Mouse (Mus musculus): ENCODE data around the gene Sfpq. TPM values are rescaled to one million over a fixed set of nuclear protein-coding genes. Genes with fewer than 3 reads are reported as not detected.
"Not testable (repeated sequence)": the region's sequence is repeated elsewhere in the genome, so short reads cannot be mapped to it uniquely, and the experiment has no call there.

Sfpq gene
- polyA plus RNA-seq, 1 experiment from 2014 or later: 75.6 TPM

- Histone ChIP-seq H3K36me3 (no peaks in the 10 kb centered on the region), H3K4me1 (replicated peaks) (peaks cover 5% of the 10 kb centered on the region), H3K27ac (no peak overlapping the region), H3K9me3 (no peaks in the 10 kb centered on the region), H3K9ac (peak overlapping the region; percentile 26; the same call in 1 of the 2 replicates), H3K4me2 (replicated peaks) (peak overlapping the region; percentile 59), H3K27me3 (replicated peaks) (no peaks in the 10 kb centered on the region), H3K4me3 (replicated peaks) (peak overlapping the region; percentile 20)
- ATAC-seq: peak; percentile 73
- 16% methylated on average over 25 of the region's 25 CpGs for WGBS
Measured at GRCm38 (mm10) chr4:127005113-127005936, 15.8 kb upstream of the Sfpq start.

GRCm38 (mm10) chr4:127015294-127015993 is 5.7 kb upstream of the Sfpq start:
- peak; percentile 96 for ATAC-seq
- H3K4me2 ChIP-seq (replicated peaks): peak overlapping the region; percentile 33; the same call in 1 of the 2 replicates
- H3K9ac ChIP-seq: not testable (repeated sequence)

GRCm38 (mm10) chr4:127016366-127016765 is 4.8 kb upstream of the Sfpq start:
- Histone ChIP-seq H3K9ac (no peak overlapping the region), H3K27ac (no peak overlapping the region), H3K9me3 (no peaks in the 10 kb centered on the region), H3K27me3 (replicated peaks) (no peaks in the 10 kb centered on the region), H3K4me1 (replicated peaks) (no peaks in the 10 kb centered on the region), H3K4me2 (replicated peaks) (no peak overlapping the region), H3K36me3 (no peaks in the 10 kb centered on the region), H3K4me3 (replicated peaks) (no peak overlapping the region)
- 78% methylated on average over 4 of the region's 4 CpGs for WGBS
- ATAC-seq: no peak

More at GRCm38 (mm10) chr4:127015294-127015993, 5.7 kb upstream of the Sfpq start:
- H3K4me1 ChIP-seq (replicated peaks); H3K27ac ChIP-seq; H3K9me3 ChIP-seq; H3K27me3 ChIP-seq (replicated peaks); H3K36me3 ChIP-seq: not testable (repeated sequence)
- peak overlapping the region; percentile 27 for H3K4me3 ChIP-seq (replicated peaks)
- 10% methylated on average over 14 of the region's 26 CpGs for WGBS

- H3K4me2 ChIP-seq (replicated peaks): peak overlapping the region; percentile 59
- ATAC-seq: no peak
- H3K9ac ChIP-seq: no peak overlapping the region
- no peaks in the 10 kb centered on the region for H3K9me3 ChIP-seq
- WGBS: 13% methylated on average over 13 of the region's 13 CpGs
- H3K4me3 ChIP-seq (replicated peaks): peak overlapping the region; percentile 29
- no peaks in the 10 kb centered on the region for H3K36me3 ChIP-seq
- H3K27me3 ChIP-seq (replicated peaks): no peaks in the 10 kb centered on the region
- no peak overlapping the region for H3K27ac ChIP-seq
- 0 out of 2 replicates have a peak, but pooled peaks cover 2% of the 10 kb centered on the region for H3K4me1 ChIP-seq (replicated peaks)
Measured at GRCm38 (mm10) chr4:127020411-127021150, 543 bp upstream of the Sfpq start.

GRCm38 (mm10) chr4:127021989-127022626 is 984 bp downstream of the Sfpq start:
- no peaks in the 10 kb centered on the region for H3K9me3 ChIP-seq
- peaks cover 8% of the 10 kb centered on the region; the same call in 1 of the 2 replicates for H3K4me1 ChIP-seq (replicated peaks)
- peak overlapping the region; percentile 97 for H3K27ac ChIP-seq
- H3K4me3 ChIP-seq (replicated peaks): peak overlapping the region; percentile 97
- peak overlapping the region; percentile 100 for H3K9ac ChIP-seq
- peaks cover 9% of the 10 kb centered on the region for H3K36me3 ChIP-seq
- WGBS: under 1% methylated on average over 53 of the region's 53 CpGs
- peak; percentile 77 for ATAC-seq
- H3K27me3 ChIP-seq (replicated peaks): no peaks in the 10 kb centered on the region
- peak overlapping the region; percentile 78 for H3K4me2 ChIP-seq (replicated peaks)

- peaks cover 15% of the 10 kb centered on the region for H3K36me3 ChIP-seq
- H3K4me3 ChIP-seq (replicated peaks): peak overlapping the region; percentile 97
- no peak overlapping the region for H3K27ac ChIP-seq
- no peak for ATAC-seq
- peaks cover 8% of the 10 kb centered on the region; the same call in 1 of the 2 replicates for H3K4me1 ChIP-seq (replicated peaks)
- no peaks in the 10 kb centered on the region for H3K27me3 ChIP-seq (replicated peaks)
- no peaks in the 10 kb centered on the region for H3K9me3 ChIP-seq
- H3K9ac ChIP-seq: peak overlapping the region; percentile 100
- WGBS: 2% methylated on average over 9 of the region's 9 CpGs
- peak overlapping the region; percentile 78 for H3K4me2 ChIP-seq (replicated peaks)
Measured at GRCm38 (mm10) chr4:127023201-127023600, 2.1 kb downstream of the Sfpq start.

GRCm38 (mm10) chr4:127024240-127024639 is 3.1 kb downstream of the Sfpq start:
- no peak overlapping the region for H3K27ac ChIP-seq
- peak overlapping the region; percentile 78 for H3K4me2 ChIP-seq (replicated peaks)
- H3K36me3 ChIP-seq: peaks cover 15% of the 10 kb centered on the region
- H3K27me3 ChIP-seq (replicated peaks): no peaks in the 10 kb centered on the region
- H3K4me3 ChIP-seq (replicated peaks): peak overlapping the region; percentile 97
- peaks cover 8% of the 10 kb centered on the region; the same call in 1 of the 2 replicates for H3K4me1 ChIP-seq (replicated peaks)
- no peaks in the 10 kb centered on the region for H3K9me3 ChIP-seq
- no peak for ATAC-seq
- WGBS: 39% methylated on average over 1 of the region's 1 CpGs
- peak overlapping the region; percentile 42 for H3K9ac ChIP-seq

- Histone ChIP-seq H3K27ac (no peak overlapping the region), H3K36me3 (peaks cover 20% of the 10 kb centered on the region), H3K4me3 (replicated peaks) (no peak overlapping the region), H3K4me2 (replicated peaks) (no peak overlapping the region), H3K4me1 (replicated peaks) (peaks cover 8% of the 10 kb centered on the region; the same call in 1 of the 2 replicates), H3K9me3 (no peaks in the 10 kb centered on the region), H3K9ac (no peak overlapping the region), H3K27me3 (replicated peaks) (no peaks in the 10 kb centered on the region)
- WGBS: 88% methylated on average over 4 of the region's 4 CpGs
- no peak for ATAC-seq
Measured at GRCm38 (mm10) chr4:127026826-127027225, 5.7 kb downstream of the Sfpq start.

- no peaks in the 10 kb centered on the region for H3K9me3 ChIP-seq
- WGBS: 72% methylated on average over 4 of the region's 4 CpGs
- H3K27ac ChIP-seq: no peak overlapping the region
- H3K4me1 ChIP-seq (replicated peaks): peaks cover 8% of the 10 kb centered on the region; the same call in 1 of the 2 replicates
- no peak for ATAC-seq
- no peak overlapping the region for H3K4me2 ChIP-seq (replicated peaks)
- no peak overlapping the region for H3K4me3 ChIP-seq (replicated peaks)
- peaks cover 25% of the 10 kb centered on the region for H3K36me3 ChIP-seq
- H3K9ac ChIP-seq: no peak overlapping the region
- H3K27me3 ChIP-seq (replicated peaks): no peaks in the 10 kb centered on the region
Measured at GRCm38 (mm10) chr4:127027228-127028190, 6.4 kb downstream of the Sfpq start.

GRCm38 (mm10) chr4:127037158-127037557 is 16.0 kb downstream of the Sfpq start:
- Histone ChIP-seq H3K27ac (no peak overlapping the region), H3K4me1 (replicated peaks) (no peaks in the 10 kb centered on the region)

More at GRCm38 (mm10) chr4:127037158-127037557, 16.0 kb downstream of the Sfpq start:
- no peak for ATAC-seq
- Histone ChIP-seq H3K4me3 (replicated peaks) (no peak overlapping the region), H3K27me3 (replicated peaks) (no peaks in the 10 kb centered on the region), H3K9me3 (no peaks in the 10 kb centered on the region), H3K9ac (no peak overlapping the region), H3K36me3 (peaks cover 35% of the 10 kb centered on the region), H3K4me2 (replicated peaks) (no peak overlapping the region)
- WGBS: 86% methylated on average over 3 of the region's 3 CpGs
